Mouse (Mus musculus) myocyte (in vitro differentiated cells): ENCODE measurements around the gene Mrpl18. TPM values are rescaled to one million over a fixed set of nuclear protein-coding genes. Genes with fewer than 3 reads are reported as not detected.

ENCODE experiments used
- H3K27me3 ChIP-seq: one replicate; pipeline ENCODE4 v1.6.1; 2011; ENCODE audit not compliant: control insufficient read depth, insufficient read depth, insufficient read length
- H3K36me3 ChIP-seq: one replicate; pipeline ENCODE4 v1.6.1; 2011; ENCODE audit not compliant: control insufficient read depth, insufficient read depth
- H3K4me2 ChIP-seq: one replicate; pipeline ENCODE4 v1.6.1; 2011; ENCODE audit warnings: low read depth, control low read depth
- H3K4me3 ChIP-seq: one replicate; pipeline ENCODE4 v1.5.1; 2011; ENCODE audit warnings: mild to moderate bottlenecking, control low read depth, moderate library complexity
- H3K79me2 ChIP-seq: one replicate; pipeline ENCODE4 v1.6.1; 2011; ENCODE audit not compliant: control insufficient read depth, insufficient read depth
- H3ac ChIP-seq: one replicate; pipeline ENCODE4 v1.6.1; 2011; ENCODE audit not compliant: control insufficient read depth, insufficient read length
- CEBPB ChIP-seq: IDR thresholded peaks from 2 replicates; pipeline ENCODE4 v1.6.1; 2011; ENCODE audit warnings: mild to moderate bottlenecking, moderate library complexity; ENCODE audit not compliant: poor library complexity, insufficient read depth, severe bottlenecking
- E2F4 ChIP-seq: IDR thresholded peaks from one replicate; pipeline ENCODE4 v1.6.1; 2011; ENCODE audit warnings: mild to moderate bottlenecking, control low read depth, moderate library complexity; ENCODE audit not compliant: insufficient read depth
- MAX ChIP-seq: IDR thresholded peaks from one replicate; pipeline ENCODE4 v1.6.1; 2011; ENCODE audit warnings: low read depth, mild to moderate bottlenecking, control low read depth
- MYOD1 ChIP-seq, 3 experiments: IDR thresholded peaks; one replicate each; pipeline ENCODE4 v1.6.1; 2011; ENCODE audit warnings: control low read depth in 2 of 3, low read depth in 2 of 3, mild to moderate bottlenecking in 2 of 3, moderate library complexity in 1 of 3; ENCODE audit not compliant: insufficient read length in 2 of 3, control insufficient read depth in 1 of 3
- MYOG ChIP-seq, 3 experiments: IDR thresholded peaks; one replicate each; pipeline ENCODE4 v1.6.1; 2011; ENCODE audit warnings: control low read depth in 2 of 3, low read depth in 2 of 3, mild to moderate bottlenecking in 2 of 3; ENCODE audit not compliant: insufficient read length in 2 of 3, control insufficient read depth in 1 of 3, insufficient read depth in 1 of 3
- POLR2A ChIP-seq: IDR thresholded peaks from one replicate; pipeline ENCODE4 v1.6.1; 2011; ENCODE audit warnings: low read depth, mild to moderate bottlenecking, control low read depth, moderate library complexity; ENCODE audit not compliant: insufficient read length
- POLR2AphosphoS2 ChIP-seq: IDR thresholded peaks from one replicate; pipeline ENCODE4 v1.6.1; 2011; ENCODE audit warnings: low read depth, control low read depth; ENCODE audit not compliant: insufficient read length
- REST ChIP-seq: IDR thresholded peaks from one replicate; pipeline ENCODE4 v1.6.1; 2011; ENCODE audit warnings: mild to moderate bottlenecking, control low read depth, moderate library complexity; ENCODE audit not compliant: insufficient read depth, insufficient read length
- SRF ChIP-seq: IDR thresholded peaks from one replicate; pipeline ENCODE4 v1.6.1; 2011; ENCODE audit warnings: low read depth; ENCODE audit not compliant: control insufficient read depth, insufficient read length
- TCF12 ChIP-seq: IDR thresholded peaks from one replicate; pipeline ENCODE4 v1.6.1; 2011; ENCODE audit warnings: mild to moderate bottlenecking, control low read depth; ENCODE audit not compliant: poor library complexity, insufficient read depth, severe bottlenecking
- TCF3 ChIP-seq: IDR thresholded peaks from one replicate; pipeline ENCODE4 v1.6.1; 2011; ENCODE audit warnings: low read depth, control low read depth; ENCODE audit not compliant: insufficient read length
- USF1 ChIP-seq: IDR thresholded peaks from one replicate; pipeline ENCODE4 v1.6.1; 2011; ENCODE audit warnings: low read depth, mild to moderate bottlenecking, control low read depth, moderate library complexity
- polyA plus RNA-seq: library from polyadenylated mRNA; unstranded; fragments of >200 nt; fragmentation: generic; extraction: Trizol; gene quantifications from one replicate; pipeline ENCODE4 v1.2.1, GENCODE M21; 2012; ENCODE audit warnings: missing spikeins

Mrpl18 gene
- polyA plus RNA-seq, 1 experiment = 64.1 TPM

GRCm38 (mm10) chr17:12916588-12917380 is 639 bp upstream of the Mrpl18 start:
- Histone ChIP-seq H3K27me3 (no peaks in the 10 kb centered on the region), H3K36me3 (peaks cover 46% of the 10 kb centered on the region), H3ac (peak overlapping the region; percentile 72), H3K4me3 (peak overlapping the region; percentile 95), H3K4me2 (peak overlapping the region; percentile 84), H3K79me2 (peaks cover 60% of the 10 kb centered on the region)
- TF ChIP-seq MYOG (IDR thresholded peaks at IDR 0.05; ENCODE audit: control insufficient read depth in 1 of 3, insufficient read depth in 1 of 3, insufficient read length in 2 of 3, low read depth in 2 of 3) (no peak), REST (no peak), E2F4 (no peak), POLR2AphosphoS2 (no peak), SRF (no peak), POLR2A (no peak), MAX (no peak), CEBPB (no peak), TCF3 (no peak), TCF12 (no peak), MYOD1 (IDR thresholded peaks at IDR 0.05; ENCODE audit: control insufficient read depth in 1 of 3, insufficient read length in 2 of 3, low read depth in 2 of 3) (no peak), USF1 (no peak)

DNA sequence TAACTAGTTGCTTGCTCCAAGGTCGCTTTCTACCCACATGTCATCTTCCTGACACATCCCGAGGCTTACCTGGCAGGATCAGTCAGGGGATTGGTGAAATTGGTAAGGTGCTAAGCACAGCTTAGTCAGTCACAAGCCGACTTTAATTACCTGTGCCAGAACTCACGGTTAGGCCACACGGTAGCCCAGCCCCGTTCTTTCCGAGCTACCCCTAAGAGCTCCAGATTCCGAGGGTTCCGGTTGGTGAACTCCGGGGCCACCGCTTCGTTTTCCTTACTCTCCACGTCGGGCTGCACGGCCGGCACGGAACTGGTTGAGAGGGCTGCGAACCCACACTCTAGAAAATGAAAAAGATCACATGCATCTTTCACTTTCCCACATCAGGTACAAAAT is 661 bp downstream of the Mrpl18 start, which contains the start of gene Tcp1:
TSS of gene Tcp1 (plus strand) at position 214 of the 393 bp plus-strand sequence.
- H3K27me3 ChIP-seq = no peaks in the 10 kb centered on the region
- peak within 1 kb of the TSS; percentile 95 for H3K4me3 ChIP-seq
- H3ac ChIP-seq = peak within 1 kb of the TSS; percentile 72
- H3K79me2 ChIP-seq = peaks cover 58% of the 10 kb centered on the region
- peak within 1 kb of the TSS; percentile 96 for H3K4me2 ChIP-seq
- peaks cover 39% of the 10 kb centered on the region for H3K36me3 ChIP-seq
- TF ChIP-seq TCF3 = no peak
- no peak for TF ChIP-seq MYOD1 (IDR thresholded peaks at IDR 0.05; ENCODE audit: control insufficient read depth in 1 of 3, insufficient read length in 2 of 3, low read depth in 2 of 3)
- no peak for TF ChIP-seq POLR2AphosphoS2
- TF ChIP-seq CEBPB = no peak
- TF ChIP-seq E2F4 = no peak
- TF ChIP-seq SRF = no peak
- no peak for TF ChIP-seq REST
- TF ChIP-seq MAX = no peak
- no peak for TF ChIP-seq POLR2A
- no peak for TF ChIP-seq USF1
- TF ChIP-seq MYOG (IDR thresholded peaks at IDR 0.05; ENCODE audit: control insufficient read depth in 1 of 3, insufficient read depth in 1 of 3, insufficient read length in 2 of 3, low read depth in 2 of 3) = no peak
- TF ChIP-seq TCF12 = no peak

DNA sequence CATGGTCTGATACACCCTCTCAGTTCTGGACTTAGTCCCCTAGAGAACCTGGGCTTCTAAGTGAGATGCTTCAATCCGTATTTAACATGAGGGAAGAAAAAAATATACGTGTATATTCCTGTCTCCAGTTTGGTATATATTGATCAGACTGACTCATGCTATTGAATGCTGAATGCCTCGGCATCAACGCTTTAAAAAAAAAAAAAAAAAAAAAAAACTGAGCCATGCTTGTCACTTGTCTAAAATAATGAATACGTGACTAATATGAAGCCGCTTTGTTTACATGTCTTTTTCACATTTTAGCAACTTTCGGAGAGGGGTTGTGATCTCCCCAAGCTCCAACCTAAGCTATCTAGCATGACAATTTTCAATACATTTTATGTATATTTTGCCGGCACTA is 5.8 kb downstream of the Mrpl18 start:
- H3K4me3 ChIP-seq = no peak overlapping the region
- no peak overlapping the region for H3K4me2 ChIP-seq
- H3ac ChIP-seq = no peak overlapping the region
- TF ChIP-seq TCF12 (no peak), CEBPB (no peak), USF1 (no peak), MYOG (IDR thresholded peaks at IDR 0.05; ENCODE audit: control insufficient read depth in 1 of 3, insufficient read depth in 1 of 3, insufficient read length in 2 of 3, low read depth in 2 of 3) (no peak), MAX (no peak), MYOD1 (IDR thresholded peaks at IDR 0.05; ENCODE audit: control insufficient read depth in 1 of 3, insufficient read length in 2 of 3, low read depth in 2 of 3) (no peak), TCF3 (no peak), POLR2A (no peak), SRF (no peak), POLR2AphosphoS2 (no peak), REST (no peak), E2F4 (no peak)
- peaks cover 22% of the 10 kb centered on the region for H3K36me3 ChIP-seq
- no peaks in the 10 kb centered on the region for H3K27me3 ChIP-seq
- peaks cover 15% of the 10 kb centered on the region for H3K79me2 ChIP-seq

GRCm38 (mm10) chr17:12909361-12910280 is 6.5 kb downstream of the Mrpl18 start, which contains the start of gene Pnldc1:
Pnldc1 (minus strand) TSS chr17:12910230.
- no peaks in the 10 kb centered on the region for H3K27me3 ChIP-seq
- peaks cover 27% of the 10 kb centered on the region for H3K36me3 ChIP-seq
- no peak within 1 kb of the TSS for H3K4me2 ChIP-seq
- TF ChIP-seq POLR2AphosphoS2 (no peak), REST (no peak), MYOD1 (IDR thresholded peaks at IDR 0.05; ENCODE audit: control insufficient read depth in 1 of 3, insufficient read length in 2 of 3, low read depth in 2 of 3) (no peak), SRF (no peak), MYOG (IDR thresholded peaks at IDR 0.05; ENCODE audit: control insufficient read depth in 1 of 3, insufficient read depth in 1 of 3, insufficient read length in 2 of 3, low read depth in 2 of 3) (no peak), USF1 (no peak), POLR2A (no peak), TCF12 (no peak), E2F4 (no peak), CEBPB (no peak), MAX (no peak)
- peaks cover 7% of the 10 kb centered on the region for H3K79me2 ChIP-seq
- no peak within 1 kb of the TSS for H3ac ChIP-seq
- H3K4me3 ChIP-seq = no peak within 1 kb of the TSS
